Mouse (Mus musculus): ENCODE measurements around the gene Olfr733. TPM values are rescaled to one million over a fixed set of nuclear protein-coding genes. Genes with fewer than 3 reads are reported as not detected.

The Olfr733 gene
- not detected in 2 replicates for polyA plus RNA-seq (2015; fragmentation: Nextera tagmentation; extraction: Ambion mirVana)

GRCm38 (mm10) chr14:50301422-50301821 lies at the start of gene Olfr733:
Olfr733 (minus strand) TSS chr14:50301522.
- no peak for DNase-seq (ENCODE audit: low spot score)

DNA sequence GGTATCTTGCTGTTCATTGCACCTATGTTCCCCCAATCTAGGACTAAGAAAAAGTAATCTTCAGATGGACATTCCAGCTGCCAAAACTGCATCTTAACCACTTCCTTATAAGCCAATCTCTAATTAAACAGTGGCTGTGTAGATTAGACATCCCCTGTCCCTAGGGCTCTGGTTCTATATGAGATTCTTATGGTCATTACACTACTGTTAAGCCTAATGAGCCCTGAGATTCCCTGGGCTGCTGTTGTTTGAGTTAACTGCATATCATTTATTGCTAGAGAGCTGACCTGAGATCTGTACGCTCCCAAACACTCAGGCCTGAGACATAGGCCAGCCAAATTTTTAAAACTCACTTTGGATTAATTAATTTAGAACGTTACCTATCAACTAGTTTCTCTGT lies 47.5 kb upstream of the Olfr733 start, which contains the start of gene Olfr735:
Gene Olfr735 (minus strand): TSS at position 77 of the 400 bp plus-strand sequence.
- DNase-seq (ENCODE audit: low spot score): no peak

- no peak for DNase-seq (ENCODE audit: low spot score)
Measured at GRCm38 (mm10) chr14:50326661-50327060, 25.3 kb upstream of the Olfr733 start, which contains the start of gene Olfr734. Olfr734 (minus strand) TSS chr14:50326761.

GRCm38 (mm10) chr14:50284106-50284505 lies 17.2 kb downstream of the Olfr733 start, which contains the start of gene Olfr732:
Olfr732 (minus strand) TSS chr14:50284206.
- no peak for DNase-seq (ENCODE audit: low spot score)

Other genes starting within 250 kb of the Olfr733 start
- gene Olfr726, start 210.6 kb downstream of the Olfr733 start, polyA plus RNA-seq (2015; fragmentation: Nextera tagmentation; extraction: Ambion mirVana): not detected in 2 replicates
- not detected in 2 replicates for gene Olfr727, start 178.3 kb downstream of the Olfr733 start, polyA plus RNA-seq (2015; fragmentation: Nextera tagmentation; extraction: Ambion mirVana)
- not detected in 2 replicates for gene Olfr728, start 158.8 kb downstream of the Olfr733 start, polyA plus RNA-seq (2015; fragmentation: Nextera tagmentation; extraction: Ambion mirVana)
- gene Olfr729, start 148.6 kb downstream of the Olfr733 start, polyA plus RNA-seq (2015; fragmentation: Nextera tagmentation; extraction: Ambion mirVana): not detected in 2 replicates
- gene Olfr730, start 113.3 kb downstream of the Olfr733 start, polyA plus RNA-seq (2015; fragmentation: Nextera tagmentation; extraction: Ambion mirVana): not detected in 2 replicates
- gene Olfr731, start 59.7 kb downstream of the Olfr733 start, polyA plus RNA-seq (2015; fragmentation: Nextera tagmentation; extraction: Ambion mirVana): not detected in 2 replicates
- not detected in 2 replicates for gene Olfr732, start 17.3 kb downstream of the Olfr733 start, polyA plus RNA-seq (2015; fragmentation: Nextera tagmentation; extraction: Ambion mirVana)
- not detected in 2 replicates for gene Olfr734, start 25.2 kb upstream of the Olfr733 start, polyA plus RNA-seq (2015; fragmentation: Nextera tagmentation; extraction: Ambion mirVana)
- gene Olfr735, start 47.4 kb upstream of the Olfr733 start, polyA plus RNA-seq (2015; fragmentation: Nextera tagmentation; extraction: Ambion mirVana): 0.04 TPM in 1 of 2 replicates, not detected in the other
- 0.17 and 0.28 TPM in 2 replicates for gene Tlr11, start 56.4 kb upstream of the Olfr733 start, polyA plus RNA-seq (2015; fragmentation: Nextera tagmentation; extraction: Ambion mirVana)
- gene Olfr736, start 79.6 kb upstream of the Olfr733 start, polyA plus RNA-seq (2015; fragmentation: Nextera tagmentation; extraction: Ambion mirVana): not detected in 2 replicates
- gene Olfr738, start 106.0 kb upstream of the Olfr733 start, polyA plus RNA-seq (2015; fragmentation: Nextera tagmentation; extraction: Ambion mirVana): not detected in 2 replicates
- not detected in 2 replicates for gene Olfr739, start 117.1 kb upstream of the Olfr733 start, polyA plus RNA-seq (2015; fragmentation: Nextera tagmentation; extraction: Ambion mirVana)
- not detected in 2 replicates for gene Olfr740, start 144.0 kb upstream of the Olfr733 start, polyA plus RNA-seq (2015; fragmentation: Nextera tagmentation; extraction: Ambion mirVana)
- gene Olfr741, start 171.2 kb upstream of the Olfr733 start, polyA plus RNA-seq (2015; fragmentation: Nextera tagmentation; extraction: Ambion mirVana): not detected in 2 replicates
- gene Olfr742, start 202.1 kb upstream of the Olfr733 start, polyA plus RNA-seq (2015; fragmentation: Nextera tagmentation; extraction: Ambion mirVana): not detected in 2 replicates
- gene Olfr743, start 220.3 kb upstream of the Olfr733 start, polyA plus RNA-seq (2015; fragmentation: Nextera tagmentation; extraction: Ambion mirVana): not detected in 2 replicates